Mouse (Mus musculus) adipocyte (in vitro differentiated cells): ENCODE results near the gene Adap2.
A peak's percentile ranks its signal among the peaks of the same experiment; 100 is the strongest.
"Not testable (repeated sequence)": the region's sequence is repeated elsewhere in the genome, so short reads cannot be mapped to it uniquely, and the experiment has no call there.

ENCODE experiments used
- DNase-seq: peaks from one replicate; pipeline ENCODE4 v3.0.0-alpha.2; 2016; ENCODE audit warnings: low spot score

The Adap2 gene

DNA sequence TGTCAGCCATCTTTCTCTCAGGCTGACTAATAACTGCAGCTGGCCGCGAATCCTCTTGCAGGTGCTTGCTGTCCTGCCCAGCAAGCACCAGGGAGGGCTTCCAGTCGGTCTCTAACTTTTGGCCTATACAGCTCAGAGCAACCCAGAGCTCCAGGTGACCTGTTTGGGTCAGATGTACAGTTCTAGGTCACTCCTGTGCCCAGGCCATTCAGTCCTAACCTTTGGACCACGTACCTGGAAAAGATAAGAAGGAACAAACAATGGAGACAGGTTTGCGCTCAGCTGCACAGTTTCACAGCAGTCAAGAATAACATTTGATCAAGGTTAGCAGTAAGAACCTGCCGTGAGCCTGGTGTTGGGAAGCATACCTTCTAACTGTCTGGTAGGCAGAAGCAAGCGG, 5.1 kb downstream of the Adap2 start:
- no peak for DNase-seq

DNA sequence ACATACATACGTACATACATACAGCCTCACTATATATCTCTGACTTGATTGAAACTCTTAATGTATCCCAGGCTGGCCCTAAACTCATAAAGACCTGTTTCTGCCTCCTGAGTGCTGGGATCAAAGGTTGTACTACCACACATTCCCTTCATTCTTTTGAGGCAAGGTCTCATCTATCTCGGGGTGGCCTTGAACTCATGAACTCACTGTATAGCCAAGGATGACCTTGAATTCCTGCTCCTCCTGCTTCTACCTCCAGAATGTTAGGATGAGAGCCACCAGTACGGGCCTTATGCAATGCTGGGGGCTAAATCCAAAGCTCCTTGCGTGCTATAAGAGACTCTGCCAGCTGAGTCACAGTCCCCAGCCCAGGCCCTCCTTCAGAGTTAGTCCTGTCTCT, 7.1 kb downstream of the Adap2 start:
- no peak for DNase-seq

DNA sequence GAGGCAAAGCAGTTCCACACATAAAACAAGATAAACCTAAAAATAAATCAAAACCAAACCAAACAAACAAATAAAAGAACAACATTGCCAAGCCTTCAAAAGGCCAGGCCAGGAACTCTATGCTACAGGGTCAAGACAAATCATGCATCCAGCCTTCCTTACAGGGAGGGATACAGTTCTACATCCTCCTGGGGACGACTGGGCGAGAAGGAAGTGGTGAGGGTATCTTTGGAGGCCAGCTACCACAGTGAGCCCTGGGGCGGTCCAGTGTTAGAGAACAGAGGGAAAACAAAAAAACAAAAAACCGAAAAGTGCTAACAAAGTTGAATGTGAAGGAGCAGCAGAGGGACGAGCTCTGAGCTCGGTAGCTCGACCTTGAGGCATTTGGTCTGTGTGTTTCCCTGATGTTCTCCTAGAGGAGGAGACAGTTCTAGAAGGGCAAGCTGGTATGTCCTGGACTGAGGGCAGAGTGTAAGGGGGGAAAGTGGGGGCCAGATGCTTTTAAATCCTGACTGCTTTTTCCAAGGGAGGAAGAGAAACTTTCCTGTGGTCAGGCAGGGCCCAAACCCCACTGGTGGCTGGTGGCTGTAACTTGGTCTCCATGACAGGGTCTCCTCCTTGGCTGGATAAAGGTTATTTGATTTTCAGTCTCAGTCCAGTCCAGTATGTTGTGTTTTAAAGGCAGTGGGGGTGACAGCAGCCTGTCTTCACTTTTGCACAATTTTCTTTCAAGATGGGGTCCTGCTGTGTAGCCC, 9.6 kb downstream of the Adap2 start:
- no peak for DNase-seq

DNA sequence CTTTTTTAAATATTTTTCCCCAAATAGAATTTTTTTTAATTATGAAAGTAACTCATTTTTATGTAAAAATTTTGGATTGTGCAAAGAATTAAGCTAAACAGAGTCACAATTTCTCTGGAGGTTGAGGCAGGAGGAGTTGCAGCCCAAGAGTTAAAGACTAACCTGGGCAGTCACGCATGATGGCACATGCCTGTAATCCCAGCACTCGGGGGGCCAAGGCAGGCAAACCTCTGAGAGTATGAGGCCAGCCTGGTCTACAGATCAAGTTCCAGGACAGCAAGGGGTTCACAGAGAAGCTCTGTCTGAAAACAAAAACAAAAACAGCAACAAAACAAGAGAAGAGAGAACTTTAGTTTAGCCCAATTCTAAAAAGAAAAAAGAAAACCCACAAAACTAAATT, 10.3 kb downstream of the Adap2 start:
- DNase-seq: no peak

DNA sequence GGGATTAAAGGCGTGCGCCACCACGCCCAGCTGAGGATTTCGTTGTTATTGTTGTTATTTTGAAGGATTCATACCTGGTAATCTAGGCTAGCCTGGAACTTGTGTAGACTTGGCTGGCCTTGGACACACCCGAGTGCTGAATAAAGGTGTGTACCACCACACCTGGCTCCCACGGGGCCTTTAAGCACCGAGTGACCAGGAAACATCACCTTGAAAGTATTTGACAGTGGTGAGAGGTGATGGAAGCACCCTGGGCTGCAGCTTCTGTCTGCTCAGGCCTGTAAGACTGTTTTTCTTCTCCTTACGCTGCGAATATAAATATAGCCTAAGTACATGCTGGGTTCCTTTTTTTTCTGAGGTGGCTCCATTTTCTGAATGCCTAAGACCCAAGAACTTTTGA, 14.2 kb downstream of the Adap2 start:
- DNase-seq: no peak

DNA sequence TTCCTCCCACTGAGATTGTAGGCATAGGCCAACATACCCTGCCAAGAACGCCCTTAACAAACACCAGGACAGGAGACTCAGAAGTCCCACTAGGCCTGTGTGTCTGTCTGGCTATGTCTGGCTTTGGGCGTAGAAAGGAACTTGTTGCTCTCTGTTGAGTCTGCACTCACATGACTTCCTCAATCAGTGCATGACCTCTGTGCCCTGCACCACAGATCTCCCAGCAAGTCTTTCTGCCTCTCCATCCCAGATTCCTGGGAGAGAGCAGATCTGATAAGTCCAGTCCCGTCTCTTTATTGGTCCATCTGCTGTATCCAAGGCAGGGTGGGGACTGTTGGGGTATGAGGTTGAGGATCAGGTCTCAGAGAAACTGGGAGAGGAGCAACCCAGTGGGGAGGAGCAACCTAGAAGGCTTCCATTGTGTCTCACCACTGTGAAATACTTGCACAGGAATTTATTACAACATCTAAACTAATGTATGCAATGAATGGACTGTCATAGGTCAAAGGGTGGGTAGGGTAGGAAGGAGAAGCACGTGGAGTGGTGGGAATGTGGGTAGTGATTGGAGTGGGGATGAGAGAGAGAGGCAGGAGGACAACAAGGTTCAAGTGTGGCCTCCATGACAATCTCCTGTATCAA, 14.8 kb downstream of the Adap2 start:
- DNase-seq: no peak

DNA sequence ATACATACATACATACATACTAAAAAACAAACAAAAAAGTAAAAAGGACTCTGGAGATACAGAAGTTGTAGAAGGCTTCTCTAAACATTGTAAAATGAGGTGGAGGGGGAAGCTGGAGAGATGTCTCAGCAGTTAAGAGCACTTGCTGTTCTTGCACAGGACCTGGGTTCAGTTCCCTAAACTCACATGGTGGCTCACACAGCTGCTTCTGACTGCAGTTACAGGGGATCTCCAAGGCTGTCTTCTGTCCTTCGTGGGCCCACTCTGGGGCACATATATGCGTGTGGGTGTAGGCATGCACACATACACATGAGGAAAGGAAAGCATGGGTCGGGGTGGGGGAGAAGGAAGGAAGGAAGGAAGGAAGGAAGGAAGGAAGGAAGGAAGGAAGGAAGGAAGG, 15.7 kb downstream of the Adap2 start:
- DNase-seq: no peak

DNA sequence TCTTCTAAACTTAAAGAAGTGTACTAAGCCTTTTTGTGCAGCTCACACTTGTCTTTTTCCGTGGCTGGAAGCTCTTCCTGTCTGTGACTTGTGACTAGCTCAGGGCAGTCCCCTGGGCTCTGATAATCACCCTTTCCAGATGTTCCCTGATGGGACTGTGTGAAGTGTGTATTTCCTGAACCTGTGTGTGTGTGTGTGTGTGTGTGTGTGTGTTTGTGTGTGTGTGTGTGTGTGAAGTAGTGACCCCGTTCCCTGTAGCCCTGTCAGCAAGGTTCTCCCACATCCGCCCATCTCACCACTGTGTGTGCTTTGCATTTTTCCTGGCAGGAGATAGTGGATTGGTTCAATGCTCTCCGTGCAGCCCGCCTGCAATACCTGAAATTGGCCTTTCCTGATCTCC, 16.4 kb downstream of the Adap2 start:
- DNase-seq: no peak

DNA sequence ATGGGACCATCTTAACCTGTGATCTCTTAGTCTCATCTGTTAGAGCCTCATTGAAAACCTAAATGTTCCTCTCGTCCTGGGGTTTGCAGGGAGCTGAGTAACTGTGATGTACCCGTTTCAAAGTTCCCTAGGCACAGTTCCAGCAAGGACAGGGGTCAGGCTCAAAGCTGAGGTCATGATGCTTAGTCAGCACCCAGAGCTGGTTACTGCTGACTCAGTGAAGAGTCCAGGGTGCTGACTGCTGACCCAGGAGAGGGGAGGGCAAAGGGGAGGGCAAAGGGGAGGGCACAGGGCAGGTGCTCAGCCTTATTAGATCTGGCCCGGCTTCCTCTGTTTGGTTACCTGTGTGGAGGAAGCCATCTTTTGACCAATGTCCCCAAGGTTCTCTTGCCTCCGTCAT, 18.0 kb downstream of the Adap2 start:
- DNase-seq: peak; percentile 62

DNA sequence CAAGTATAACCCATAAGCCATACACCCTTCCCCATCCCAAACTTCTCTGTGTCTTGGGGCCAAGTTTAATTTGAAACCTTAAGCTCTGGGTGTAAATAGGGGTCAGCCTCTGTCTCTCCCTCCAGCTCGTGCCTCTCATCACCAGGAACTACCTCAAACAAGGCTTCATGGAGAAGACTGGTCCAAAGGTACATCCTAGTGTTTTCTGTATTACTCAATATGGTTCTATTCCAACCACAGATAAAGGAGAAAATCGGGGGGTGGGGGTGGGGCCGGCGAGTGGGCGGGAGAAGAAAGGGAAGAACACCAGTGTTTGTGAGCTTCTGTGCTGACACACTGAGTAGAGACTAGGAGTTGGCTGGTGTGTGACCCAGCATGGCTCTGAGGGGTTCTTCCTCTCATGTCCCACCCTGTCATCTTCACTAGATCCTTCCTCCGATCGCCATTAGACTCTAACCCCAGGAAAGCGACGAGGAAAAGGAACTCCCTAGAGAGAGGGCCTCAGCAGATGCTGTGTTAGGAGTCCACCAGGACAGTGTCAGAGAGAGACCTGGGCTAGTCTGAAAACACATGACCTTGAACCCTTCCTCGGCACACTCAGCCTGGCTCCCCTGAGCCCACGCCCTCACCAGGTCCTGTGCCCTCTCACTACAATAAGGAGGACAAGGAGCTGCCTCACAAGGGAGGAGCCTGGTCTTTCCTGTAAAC, 20.2 kb downstream of the Adap2 start:
- DNase-seq: no peak

DNA sequence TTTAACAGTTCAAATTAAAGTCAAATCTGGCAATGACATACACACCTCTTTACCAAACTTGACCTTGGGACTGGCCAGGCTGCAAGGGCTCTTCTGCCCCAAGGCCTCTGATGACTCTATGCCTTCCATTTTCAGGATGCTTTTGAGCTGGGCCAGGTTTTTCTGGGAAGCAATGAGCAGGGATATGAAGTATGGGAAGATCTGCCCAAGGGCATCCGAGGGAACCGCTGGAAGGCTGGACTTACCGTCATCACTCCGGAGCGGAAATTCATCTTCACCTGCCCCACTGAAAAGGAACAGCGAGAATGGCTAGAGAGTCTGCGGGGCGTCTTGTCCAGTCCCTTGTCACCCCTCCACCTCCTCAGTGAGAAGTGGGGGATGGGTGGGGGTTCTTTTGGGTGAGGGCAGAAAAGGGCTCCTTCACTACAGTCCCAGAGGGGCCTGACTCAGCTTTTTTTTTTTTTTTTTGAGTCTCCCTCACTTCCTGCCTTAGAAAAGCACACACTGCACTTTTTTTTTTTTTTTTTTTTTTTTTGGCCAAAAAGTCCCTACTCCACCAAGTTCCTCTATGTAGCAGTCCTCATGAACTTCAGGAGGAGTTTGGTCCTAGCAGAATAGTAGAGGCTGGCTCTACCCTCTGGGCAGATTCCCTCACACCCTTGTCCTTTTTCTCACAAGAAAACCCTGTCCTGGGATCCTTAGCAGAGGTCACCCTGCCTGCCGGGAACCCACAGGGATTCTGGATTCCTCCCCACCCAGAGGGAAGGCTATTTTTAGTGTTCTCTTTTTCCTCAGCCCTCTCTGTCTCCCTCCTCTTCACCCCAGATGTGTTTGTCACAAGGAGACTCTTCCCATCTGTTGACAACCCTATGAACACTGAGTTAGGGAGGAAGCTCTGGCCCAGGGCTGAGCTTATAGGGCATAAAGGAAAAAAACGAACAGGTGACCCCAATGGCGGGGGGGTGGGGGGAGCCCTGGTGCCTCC, 23.3 kb downstream of the Adap2 start:
- peak; percentile 45 for DNase-seq

DNA sequence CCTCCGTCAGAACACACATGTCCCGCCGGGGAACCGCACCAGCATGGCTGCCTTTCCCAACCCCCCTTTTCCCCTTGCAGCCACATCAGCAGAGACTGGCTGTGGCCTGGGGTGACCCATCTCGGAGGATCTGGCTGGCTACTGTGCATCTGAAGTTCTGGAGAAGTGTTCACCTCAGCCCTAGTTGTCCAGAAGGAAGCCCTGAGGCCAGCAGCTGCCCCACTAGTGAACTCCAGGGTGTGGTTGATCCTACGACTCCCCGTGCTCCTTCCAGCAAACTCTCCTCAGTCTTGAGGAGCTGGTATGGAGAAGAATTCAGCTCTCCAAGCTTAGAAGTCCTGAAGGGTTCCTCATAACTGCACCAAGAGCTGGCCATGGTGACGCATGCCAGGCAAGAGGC, 24.4 kb downstream of the Adap2 start:
- DNase-seq: peak; percentile 64

DNA sequence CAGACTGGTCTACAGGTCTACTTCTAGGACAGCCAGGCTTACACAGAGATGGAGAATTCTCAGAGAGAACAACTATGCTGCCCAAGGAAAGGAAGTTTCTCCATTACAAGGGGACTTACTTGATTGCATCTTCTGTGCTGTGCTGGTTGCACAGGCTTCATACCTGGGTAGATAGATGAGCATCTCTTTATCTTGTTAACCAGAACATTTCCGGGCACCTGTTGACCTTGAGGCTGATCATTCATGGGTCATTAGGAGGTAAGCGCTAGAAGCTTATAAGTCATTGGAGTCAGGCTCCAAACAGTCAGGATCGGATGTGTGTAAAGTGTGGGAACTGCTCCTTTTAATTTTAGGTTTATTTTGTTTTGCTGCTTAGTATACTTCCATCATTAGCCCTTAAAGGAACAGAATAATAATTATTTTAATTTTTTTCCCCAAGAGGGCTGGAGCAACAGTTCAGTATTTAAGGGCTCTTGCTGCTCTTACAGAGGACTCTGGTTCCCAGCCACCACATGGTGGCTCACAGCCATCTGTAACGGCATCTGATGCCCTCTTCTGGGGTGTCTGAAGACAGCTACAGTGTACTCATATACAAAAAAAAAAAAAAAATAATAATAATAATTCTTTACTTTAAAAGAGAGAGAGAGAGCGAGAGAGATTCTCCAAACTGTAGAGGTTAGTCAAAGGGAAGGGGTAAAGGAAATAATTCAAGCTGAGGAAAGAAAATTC, 27.3 kb downstream of the Adap2 start:
- peak; percentile 32 for DNase-seq

DNA sequence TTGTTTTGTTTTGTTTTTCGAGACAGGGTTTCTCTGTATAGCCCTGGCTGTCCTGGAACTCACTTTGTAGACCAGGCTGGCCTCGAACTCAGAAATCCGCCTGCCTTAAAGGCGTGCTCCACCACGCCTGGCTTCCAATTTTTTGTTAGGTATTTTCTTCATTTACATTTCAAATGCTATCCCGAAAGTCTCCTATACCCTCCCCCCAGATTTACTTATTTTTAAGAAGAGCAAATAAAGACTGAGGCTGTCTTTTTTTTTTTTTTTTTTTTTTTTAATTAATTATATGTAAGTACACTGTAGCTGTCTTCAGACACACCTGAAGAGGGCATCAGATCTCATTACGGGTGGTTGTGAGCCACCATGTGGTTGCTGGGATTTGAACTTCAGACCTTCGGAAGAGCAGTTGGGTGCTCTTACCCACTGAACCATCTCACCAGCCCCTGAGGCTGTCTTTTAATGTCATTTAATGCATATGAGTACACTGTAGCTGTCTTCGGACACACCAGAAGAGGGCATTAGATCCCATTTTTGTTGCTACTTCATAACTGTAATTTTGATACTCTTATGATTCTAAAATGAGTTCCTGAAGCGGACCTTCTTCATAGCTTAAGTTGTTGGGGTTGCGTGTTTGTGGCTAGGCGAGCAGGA, 29.3 kb downstream of the Adap2 start:
- not testable (repeated sequence) for DNase-seq

DNA sequence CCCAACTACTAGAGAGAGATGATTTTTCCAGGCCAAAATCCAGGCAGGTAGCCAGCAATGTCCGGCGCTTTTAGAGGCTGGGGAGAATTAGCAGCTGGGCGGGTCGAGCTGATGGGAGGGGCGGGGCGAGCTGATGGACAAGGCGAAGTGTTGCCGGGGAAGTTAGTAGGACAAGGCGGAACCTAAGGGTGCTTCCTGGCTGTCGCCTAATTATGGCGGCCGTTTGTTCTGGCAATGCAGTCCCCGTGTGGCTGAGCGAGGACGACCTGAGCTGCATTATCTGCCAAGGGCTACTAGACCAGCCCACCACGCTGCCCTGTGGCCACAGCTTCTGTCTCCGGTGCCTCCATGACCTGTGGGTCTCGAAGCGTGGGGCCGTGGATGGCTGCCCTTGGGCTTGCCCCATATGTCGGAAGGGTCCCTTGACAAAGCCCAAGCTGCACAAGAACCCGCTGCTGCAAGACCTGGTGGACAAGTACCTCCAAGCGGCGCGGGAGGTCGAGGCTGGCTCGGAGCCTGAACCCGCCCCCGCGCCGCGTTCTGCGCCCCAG, 29.9 kb downstream of the Adap2 start, which contains the start of gene Rnf135:
Gene Rnf135, plus strand, starts transcription at position 147 of the 551 bp plus-strand sequence.
- peak; percentile 97 for DNase-seq

DNA sequence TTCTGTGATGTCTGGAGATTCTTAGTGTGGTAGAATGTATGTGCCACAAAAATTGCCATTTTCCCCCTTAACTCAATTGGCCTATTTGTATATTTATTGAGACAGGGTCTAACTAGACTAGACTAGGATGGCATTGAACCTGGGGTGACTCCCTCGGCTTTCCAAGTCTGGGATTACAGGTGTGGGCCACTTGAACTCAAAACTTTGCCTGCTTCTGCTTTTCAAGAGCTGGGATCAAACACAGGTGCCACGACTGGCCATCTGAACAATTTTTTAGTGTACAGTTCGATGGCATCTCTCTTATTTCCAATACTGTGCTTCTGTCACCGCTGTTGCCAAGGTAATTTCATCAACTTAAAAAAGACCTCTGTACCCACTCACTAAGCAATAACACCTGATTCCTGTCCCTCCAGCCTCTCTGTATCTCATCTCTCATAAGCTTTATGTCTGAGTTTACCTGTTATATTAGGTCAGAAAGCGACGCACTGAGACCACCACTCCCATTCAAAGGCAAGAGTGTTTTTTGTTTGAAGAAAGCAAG, 30.7 kb downstream of the Adap2 start:
- no peak for DNase-seq

DNA sequence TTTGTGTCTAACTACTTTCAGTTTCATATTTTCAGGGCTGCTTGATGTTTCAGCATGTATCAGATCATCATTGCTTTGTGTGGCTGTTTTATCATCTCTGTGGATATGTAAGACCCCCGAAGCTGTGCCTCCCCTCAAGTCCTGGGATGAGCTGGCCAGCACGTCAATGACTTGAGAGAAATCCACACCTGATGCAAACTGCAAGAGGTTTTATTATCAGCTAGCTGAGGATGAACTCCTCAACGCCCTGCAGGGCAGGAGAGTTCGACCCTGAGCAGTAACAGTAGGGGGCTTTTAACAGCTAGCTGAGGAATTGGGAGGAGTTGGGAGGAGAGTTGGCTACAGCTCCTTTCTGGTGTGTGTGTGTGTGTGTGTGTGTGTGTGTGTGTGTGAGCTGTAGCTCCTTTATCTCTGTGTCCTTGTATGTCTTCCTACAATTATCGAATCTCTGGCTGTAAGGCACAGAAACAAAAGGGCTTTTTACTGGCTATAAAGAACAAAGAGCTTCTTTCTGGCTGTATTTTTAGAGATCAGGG, 31.6 kb downstream of the Adap2 start:
- not testable (repeated sequence) for DNase-seq

DNA sequence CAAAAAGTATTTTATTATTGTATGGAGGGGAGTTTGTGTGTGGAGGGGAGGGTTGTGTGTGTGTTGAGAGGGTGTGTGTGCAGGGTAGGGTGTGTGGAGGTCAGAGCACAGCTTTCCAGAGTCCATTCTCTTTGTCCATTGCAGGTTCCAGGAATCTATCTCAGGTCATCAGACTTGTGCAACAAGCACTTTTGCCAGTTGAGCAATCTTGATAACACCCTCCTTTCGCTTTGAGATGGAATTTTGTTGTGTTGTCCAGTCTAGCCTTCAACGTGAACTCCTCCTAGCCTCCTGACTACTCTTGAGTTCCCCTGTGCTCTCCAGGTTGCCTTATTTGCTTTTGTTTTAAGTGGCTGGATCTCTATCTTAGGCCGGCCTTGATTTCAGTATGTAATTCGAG, 36.4 kb downstream of the Adap2 start:
- DNase-seq: no peak

DNA sequence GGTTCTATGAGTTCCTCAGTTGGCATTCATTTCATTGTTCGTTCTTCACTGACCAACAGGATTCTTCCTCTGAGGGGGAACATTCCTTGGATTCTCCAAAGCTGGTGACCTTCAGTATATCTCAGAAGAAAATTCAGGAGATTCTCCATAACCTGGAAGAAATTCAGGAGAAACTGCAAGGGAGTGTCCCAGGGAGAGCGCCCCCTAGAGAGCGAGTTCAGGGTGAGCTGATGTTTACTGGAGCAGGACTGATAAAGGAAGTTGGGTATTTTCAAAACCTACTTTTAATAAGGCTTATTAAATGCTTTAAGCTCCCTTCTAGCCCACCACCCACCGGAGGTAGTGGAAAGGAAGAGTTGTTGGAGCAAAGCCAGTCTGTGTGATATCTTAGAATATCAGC, 39.9 kb downstream of the Adap2 start:
- DNase-seq: no peak

DNA sequence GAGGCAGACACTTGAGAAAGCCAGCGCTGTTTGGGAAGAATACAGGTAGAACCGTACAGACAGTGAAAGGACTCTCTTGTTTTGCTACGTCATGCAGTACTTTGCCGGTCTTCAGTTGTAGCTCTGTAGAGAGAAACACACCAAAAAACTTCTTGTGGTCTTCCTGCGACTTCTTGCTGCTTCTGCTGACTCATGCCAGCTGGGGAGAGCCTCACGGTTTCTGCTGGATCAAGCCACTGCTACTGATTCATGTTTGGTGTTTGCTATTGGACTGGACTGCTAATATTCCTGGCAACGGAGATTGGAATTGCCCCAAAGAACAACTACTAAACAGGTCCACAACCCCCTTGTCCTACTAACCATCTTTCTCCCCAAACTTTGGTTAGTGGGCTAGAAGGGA, 42.4 kb downstream of the Adap2 start:
- no peak for DNase-seq
